Mouse (Mus musculus) testis, adult 2 months (tissue): ENCODE results near the gene Cbll1.

ENCODE experiments used
- CTCF ChIP-seq: fragments of 200-500 bp; IDR thresholded peaks from 2 replicates; pipeline ENCODE4 v1.5.1; 2012; ENCODE audit warnings: low read depth, mild to moderate bottlenecking, inconsistent platforms, low read length, moderate library complexity; ENCODE audit not compliant: control insufficient read depth, insufficient read depth, insufficient replicate concordance
- POLR2A ChIP-seq: fragments of 200-500 bp; IDR thresholded peaks from 2 replicates; pipeline ENCODE4 v1.6.1; 2012; ENCODE audit warnings: low read depth, mild to moderate bottlenecking, inconsistent platforms, low read length, moderate library complexity; ENCODE audit not compliant: control insufficient read depth

- no peak for TF ChIP-seq POLR2A
- no peak for TF ChIP-seq CTCF
Measured at GRCm38 (mm10) chr12:31539783-31540182, 40.4 kb upstream of the Cbll1 start.
